Mouse (Mus musculus): ENCODE results near the gene Raver2.
"Not testable (repeated sequence)": the region's sequence is repeated elsewhere in the genome, so short reads cannot be mapped to it uniquely, and the experiment has no call there.

- not testable (repeated sequence) for TF ChIP-seq CTCF (IDR thresholded peaks at IDR 0.05; ENCODE audit: borderline replicate concordance, insufficient read depth, low read depth, low read length); POLR2A (IDR thresholded peaks at IDR 0.05; ENCODE audit: borderline replicate concordance, insufficient read depth, low read length)
These were observed 21.8 kb downstream of the Raver2 start for GRCm38 (mm10) chr4:101090630-101091029.
